Mouse (Mus musculus) brain, adult 2 months (tissue): ENCODE measurements around the gene Tcf7l2.

Experiments
- DNase-seq: peaks from one replicate; pipeline ENCODE4 v3.0.0; 2011; ENCODE audit warnings: low read depth, low spot score

Tcf7l2 gene

GRCm38 (mm10) chr19:55793029-55793428 lies 51.4 kb downstream of the Tcf7l2 start:
- DNase-seq = no peak

GRCm38 (mm10) chr19:55794194-55794945 lies 52.8 kb downstream of the Tcf7l2 start:
- no peak for DNase-seq

GRCm38 (mm10) chr19:55794946-55795340 lies 53.3 kb downstream of the Tcf7l2 start:
- no peak for DNase-seq

GRCm38 (mm10) chr19:55795349-55795748 lies 53.7 kb downstream of the Tcf7l2 start:
- peak; percentile 27 for DNase-seq

GRCm38 (mm10) chr19:55797834-55798233 lies 56.2 kb downstream of the Tcf7l2 start:
- DNase-seq = no peak

- no peak for DNase-seq
These were observed 57.8 kb downstream of the Tcf7l2 start for GRCm38 (mm10) chr19:55799411-55799810.

DNA sequence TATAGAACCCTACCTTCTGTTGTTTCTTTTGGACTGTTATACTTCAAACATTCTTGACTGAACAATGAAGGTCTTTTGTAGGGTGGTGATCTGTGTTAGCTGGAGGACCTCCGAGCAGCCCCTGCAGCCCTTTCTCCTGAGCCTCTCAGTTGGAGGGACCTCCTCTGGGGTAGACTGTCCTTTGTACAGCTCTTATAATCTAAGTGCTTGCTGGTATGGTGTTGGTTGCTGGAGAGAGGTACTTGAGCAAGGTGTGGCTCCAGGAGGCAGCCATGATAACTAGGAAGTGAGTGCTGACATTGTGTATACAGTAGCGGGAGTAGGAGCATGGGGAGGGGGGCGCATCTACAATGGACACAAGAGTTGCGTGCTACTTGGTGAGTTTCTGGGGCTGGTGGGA lies 58.4 kb downstream of the Tcf7l2 start:
- no peak for DNase-seq

DNA sequence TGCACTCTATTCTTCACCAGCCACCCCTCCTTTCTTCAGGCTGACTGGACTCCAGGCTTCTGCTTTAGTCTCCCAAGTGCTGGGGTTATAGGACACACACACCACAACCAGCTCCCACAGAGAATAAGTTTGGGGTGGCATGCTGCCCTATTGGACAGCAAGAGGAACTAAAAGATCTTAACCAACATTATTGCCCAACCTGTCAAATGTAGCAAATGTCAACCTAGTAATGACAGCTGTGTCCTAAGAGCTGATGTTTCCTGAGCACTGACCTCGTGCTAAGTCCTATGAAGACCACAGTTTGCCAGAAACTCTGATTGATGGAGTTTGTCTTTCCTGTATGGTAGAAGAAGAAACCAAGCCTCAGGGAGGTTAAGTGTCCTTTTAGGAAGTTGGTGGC lies 61.5 kb downstream of the Tcf7l2 start:
- DNase-seq = no peak

GRCm38 (mm10) chr19:55803797-55804196 lies 62.2 kb downstream of the Tcf7l2 start:
- DNase-seq = no peak

- no peak for DNase-seq
These were observed 63.2 kb downstream of the Tcf7l2 start for GRCm38 (mm10) chr19:55804795-55805194.

DNA sequence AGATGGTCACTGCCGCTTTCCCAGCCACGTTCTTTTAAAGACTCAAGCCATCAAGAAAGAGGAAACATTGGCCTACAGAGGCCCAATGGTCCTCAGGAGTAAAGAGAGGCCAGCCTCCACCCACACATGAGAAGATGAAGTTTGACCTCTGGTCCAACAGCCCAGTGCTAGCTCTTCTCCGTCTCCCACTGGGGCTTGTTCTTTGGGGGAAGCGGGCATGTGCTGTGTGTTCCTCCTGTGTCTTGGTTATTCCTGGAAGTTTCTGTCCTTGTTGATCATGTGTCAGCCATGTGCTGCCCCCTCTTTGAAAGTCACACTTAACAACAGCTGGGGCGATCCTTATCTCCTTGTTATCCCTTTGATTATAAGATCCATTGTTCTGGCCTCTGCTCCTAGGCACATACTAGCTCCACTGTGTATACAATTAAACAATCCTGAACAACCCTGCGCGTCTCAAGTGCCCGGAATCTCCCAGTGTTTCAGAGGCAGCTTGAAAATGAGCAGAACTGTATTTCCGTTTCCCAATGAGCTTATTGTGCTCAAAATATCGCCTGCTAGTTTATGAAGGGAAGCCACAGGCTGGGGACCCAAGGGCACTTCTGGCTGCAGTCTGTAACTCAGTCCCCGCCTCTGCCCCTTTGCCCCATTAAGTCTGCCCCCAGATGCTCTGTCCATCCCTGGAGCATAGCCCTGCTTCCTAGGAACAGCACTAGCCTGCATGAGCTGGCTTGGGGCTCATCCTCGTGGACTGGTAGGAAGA lies 65.0 kb downstream of the Tcf7l2 start:
- peak; percentile 11 for DNase-seq

DNA sequence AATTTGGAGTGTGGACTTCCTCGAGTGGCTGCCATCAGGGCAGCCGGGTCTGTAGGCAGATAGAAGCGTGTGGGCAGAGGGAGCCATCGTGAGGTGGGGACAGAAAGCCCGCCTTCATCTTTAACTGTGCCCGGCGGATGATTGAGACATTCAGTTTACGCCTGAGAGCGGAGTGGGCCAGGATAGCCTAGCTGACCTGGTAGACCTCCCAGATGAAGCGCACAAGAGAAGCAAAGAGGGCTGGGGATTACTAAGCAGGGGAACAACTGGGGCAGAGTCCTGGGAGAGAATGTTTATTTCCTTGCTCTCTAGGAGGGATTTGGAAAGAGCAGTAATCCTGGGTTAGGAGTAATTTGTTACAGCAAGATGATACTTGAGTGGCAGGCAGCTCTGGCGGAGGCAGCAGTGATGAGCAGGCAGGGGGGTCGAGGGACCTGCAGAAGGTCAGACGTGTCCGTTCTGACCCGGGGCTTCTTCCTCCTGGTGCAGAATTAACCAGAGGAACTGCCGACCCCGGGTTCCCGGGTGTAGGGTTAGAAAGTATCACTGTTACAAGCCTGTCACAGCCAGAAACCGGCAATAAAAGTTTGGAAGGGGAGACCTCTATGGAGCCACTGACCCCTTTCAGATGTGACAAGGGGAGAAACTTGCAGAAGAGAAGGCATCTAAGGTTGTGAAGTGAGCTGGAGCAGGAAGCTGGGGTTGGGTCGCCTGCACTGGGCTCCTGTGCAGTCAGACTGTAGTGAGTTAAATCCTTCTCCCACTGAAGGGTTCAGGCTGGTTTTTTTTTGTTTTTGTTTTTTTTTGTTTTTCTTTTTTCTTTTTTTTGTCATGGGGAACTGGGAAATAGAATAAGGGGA lies 65.8 kb downstream of the Tcf7l2 start:
- DNase-seq = no peak

- DNase-seq = no peak
These were observed 66.7 kb downstream of the Tcf7l2 start for GRCm38 (mm10) chr19:55808304-55808703.

DNA sequence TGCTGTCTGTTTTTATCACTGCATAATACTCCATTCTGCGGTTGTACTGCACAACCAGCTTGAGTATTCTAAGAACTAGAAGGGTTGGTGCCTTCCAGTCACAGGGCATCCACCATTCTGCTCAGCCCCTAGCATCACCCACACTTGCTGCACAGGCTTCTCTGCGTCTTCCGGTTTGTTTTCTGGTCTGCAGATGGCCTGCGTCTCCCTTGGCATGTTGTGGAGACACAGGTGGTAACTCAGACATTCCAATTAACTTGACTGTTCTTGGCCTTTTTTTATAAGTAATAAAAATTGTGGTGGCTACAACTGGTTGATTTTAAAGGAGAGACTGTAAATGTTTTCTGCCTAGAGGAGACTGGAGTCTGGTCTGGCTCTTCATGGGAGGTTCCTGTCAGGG lies 67.9 kb downstream of the Tcf7l2 start:
- no peak for DNase-seq

DNA sequence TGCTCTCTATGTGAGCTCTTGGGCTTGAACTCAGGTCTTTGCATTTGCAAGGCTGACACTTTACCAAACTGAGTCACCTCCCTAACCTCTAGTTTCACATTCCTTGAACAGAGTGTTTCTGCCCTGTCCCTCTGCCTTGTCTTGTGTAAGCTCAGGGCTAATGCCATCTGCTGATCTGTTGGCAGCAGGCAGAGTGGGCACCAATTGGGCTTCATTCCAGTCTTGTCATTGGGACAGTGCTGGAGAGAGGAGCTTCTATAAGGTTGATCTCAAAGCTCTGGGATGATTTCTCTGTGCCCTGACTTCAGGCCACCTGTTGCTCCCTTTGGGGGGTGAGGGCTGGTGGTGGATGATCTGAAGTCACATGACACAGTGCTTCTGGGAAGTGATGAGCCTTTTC lies 70.6 kb downstream of the Tcf7l2 start:
- no peak for DNase-seq

DNA sequence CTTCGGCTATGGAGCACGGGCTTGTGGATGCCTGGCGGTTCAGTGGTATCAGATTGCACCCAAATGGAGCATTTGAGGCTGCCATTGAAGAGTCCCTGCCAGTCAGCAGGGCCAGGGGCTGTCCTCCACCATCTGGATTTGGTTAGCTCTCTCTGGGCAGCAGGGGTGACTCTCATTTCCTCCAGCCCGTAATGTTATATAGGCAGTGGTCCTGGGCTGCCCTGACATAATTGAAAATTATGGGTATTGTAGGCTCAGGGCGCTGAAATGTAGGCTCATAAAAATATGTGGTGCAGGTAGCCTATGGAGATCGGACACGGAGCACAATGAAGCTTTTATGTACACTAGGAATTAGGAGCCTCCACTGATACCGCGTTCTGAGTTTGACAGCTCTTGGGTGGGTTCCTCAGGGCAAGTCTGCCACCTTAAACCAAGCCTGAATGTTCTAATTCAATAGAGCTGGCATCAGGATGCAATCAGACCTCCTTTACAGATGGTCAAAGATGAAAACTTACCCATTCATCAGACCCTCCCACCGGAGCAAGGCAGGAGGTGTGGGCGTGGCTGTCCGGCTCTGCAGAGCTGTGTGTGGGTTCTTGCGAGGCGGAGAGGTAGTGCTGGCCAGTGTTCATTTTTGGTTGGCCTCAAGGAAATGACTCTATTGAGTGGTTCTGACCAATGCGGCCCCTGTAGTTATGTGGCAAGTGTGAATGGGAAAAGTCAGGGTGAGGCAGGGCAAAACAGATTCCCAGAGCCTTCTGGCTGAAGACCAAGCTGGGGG lies 73.6 kb downstream of the Tcf7l2 start:
- no peak for DNase-seq

DNA sequence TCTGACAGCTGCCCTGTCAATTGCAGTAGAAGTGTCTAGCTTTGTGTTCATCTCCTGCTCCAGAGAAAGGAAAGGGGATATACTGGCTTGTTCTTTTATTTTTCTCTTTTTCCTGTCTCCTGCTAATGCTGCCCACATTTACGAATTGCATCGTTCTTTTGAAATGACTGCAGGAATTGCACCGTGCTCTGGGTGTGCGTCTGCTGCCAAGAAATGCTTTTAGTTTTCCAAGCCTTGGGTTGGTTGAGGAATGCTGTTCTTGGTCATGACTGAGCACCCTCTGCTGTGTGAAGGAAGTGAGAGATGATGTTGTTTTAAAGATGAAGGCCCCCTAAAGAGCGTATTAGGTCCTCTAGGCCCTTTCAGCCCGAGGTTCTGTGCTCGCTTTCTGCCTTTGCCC lies 75.4 kb downstream of the Tcf7l2 start:
- DNase-seq = no peak

DNA sequence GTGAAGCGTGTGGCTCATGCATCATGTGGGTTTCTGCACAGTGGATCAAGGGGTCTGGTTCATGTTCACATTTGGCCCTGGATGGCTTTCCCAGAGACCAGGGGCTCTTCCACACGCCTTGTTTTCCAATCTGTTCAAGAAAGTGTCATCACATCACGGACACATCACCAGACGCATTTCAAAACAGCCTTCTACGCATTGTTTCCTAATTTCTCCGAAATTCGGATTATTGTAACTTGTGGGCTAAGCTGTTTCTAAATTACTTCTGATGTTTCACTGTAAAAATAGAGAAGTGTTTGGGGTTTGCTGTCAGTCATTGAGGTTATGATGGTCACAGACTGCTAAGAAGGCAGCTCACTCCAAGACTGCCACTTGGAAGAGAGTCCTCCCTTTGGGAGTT lies 78.6 kb downstream of the Tcf7l2 start:
- no peak for DNase-seq

DNA sequence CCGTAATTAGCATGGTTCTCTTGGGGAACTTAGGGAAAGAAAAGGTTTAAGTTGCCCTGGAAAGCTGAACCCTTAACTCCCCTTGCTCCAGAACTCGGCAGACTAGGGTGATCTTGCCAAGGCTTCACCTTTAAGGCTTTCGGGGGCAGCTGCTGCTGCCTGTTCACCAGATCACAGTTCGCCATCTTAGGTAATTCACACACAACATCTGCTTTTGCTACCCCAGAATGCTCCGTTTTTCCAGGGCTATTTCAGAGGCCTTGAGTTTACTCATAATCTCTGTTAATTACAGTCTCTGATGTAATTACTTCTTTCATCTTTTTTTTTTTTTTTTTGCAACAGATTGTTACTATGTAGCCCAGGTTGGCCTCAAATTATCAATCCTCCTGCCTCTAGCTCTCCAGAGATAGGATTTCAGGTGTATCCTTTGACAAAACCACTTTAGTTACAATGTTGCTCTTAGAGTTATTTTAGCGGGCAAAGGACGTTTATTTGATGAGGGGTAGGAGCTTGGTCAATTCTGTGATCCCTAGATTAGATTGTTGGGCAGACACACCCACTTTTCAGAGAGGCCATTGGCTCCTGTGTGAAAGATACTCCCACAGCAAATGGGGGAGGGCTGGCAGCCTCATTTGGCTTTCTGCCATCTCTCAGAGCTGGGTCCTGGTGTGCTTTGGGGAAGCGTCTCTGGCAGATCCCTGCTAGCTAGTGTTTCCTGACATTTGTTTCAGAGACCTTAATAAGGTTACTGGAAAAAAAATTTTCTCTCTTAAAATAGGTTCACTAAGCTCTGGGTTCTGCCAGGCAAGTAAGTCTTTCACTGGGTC lies 83.6 kb downstream of the Tcf7l2 start:
- no peak for DNase-seq

- no peak for DNase-seq
These were observed 84.4 kb downstream of the Tcf7l2 start for GRCm38 (mm10) chr19:55825951-55826507.
